Mouse (Mus musculus): ENCODE data around the gene Lamb1.

Gene Lamb1

GRCm38 (mm10) chr12:31317670-31318408, 52.8 kb downstream of the Lamb1 start:
- DNase-seq, result no peak

- peak in 1 of 2 experiments; percentile 22 for DNase-seq
Measured at GRCm38 (mm10) chr12:31318409-31318963, 53.5 kb downstream of the Lamb1 start.

DNA sequence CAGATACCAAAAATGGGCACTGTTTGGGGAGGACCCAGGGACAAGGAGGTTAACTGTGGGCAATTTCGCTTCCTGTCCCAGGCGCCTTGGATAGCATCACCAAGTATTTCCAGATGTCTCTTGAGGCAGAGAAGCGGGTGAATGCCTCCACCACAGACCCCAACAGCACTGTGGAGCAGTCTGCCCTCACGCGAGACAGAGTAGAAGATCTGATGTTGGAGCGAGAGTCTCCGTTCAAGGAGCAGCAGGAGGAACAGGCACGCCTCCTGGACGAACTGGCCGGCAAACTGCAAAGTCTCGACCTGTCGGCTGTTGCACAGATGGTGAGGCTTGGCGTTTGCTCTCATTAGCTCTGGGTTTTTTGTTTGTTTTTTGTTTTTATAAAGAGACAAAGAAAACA, 55.8 kb downstream of the Lamb1 start:
- DNase-seq, result peak; percentile 43 to 59

GRCm38 (mm10) chr12:31321532-31321931, 56.5 kb downstream of the Lamb1 start:
- no peak for DNase-seq

GRCm38 (mm10) chr12:31323136-31323695, 58.2 kb downstream of the Lamb1 start:
- DNase-seq, result no peak

DNA sequence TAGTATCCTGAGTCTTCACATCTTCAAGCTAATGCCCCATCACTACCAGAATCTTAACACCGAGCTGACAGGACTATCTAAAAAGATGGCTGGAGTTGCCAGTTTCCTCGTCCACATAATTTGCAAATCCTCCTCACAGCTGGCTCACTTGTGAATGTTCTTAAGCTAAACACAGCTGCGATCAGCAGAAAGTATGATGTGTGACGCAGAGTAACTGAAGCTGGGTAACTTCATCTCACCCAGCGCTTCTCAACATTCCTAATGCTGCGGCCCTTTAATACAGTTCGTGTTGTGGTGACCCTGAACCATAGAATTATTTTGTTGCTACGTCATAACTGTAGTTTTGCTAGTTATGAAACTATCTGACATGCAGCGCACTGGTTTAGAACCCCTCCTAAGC, 62.1 kb downstream of the Lamb1 start:
- DNase-seq, result no peak

DNA sequence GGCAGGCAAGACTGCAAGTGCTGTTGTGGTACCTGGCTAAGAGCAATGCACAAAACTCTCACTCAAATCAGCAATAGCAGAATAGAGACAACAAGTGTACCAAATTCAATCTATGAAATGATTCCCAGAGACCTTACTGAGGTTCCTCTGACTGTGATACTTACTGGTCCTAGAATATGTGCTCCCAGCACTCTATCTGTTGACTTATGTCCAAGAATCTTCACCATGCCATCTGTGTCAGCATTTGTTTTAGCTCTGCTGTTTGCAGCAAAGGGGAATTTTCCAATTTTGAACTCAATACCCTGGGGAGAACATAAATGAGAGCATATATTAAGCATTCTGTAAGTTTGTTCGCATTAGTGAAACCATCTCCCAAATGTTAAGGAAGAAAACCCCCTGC, 68.2 kb downstream of the Lamb1 start:
- peak in 1 of 2 experiments; percentile 45 for DNase-seq

DNA sequence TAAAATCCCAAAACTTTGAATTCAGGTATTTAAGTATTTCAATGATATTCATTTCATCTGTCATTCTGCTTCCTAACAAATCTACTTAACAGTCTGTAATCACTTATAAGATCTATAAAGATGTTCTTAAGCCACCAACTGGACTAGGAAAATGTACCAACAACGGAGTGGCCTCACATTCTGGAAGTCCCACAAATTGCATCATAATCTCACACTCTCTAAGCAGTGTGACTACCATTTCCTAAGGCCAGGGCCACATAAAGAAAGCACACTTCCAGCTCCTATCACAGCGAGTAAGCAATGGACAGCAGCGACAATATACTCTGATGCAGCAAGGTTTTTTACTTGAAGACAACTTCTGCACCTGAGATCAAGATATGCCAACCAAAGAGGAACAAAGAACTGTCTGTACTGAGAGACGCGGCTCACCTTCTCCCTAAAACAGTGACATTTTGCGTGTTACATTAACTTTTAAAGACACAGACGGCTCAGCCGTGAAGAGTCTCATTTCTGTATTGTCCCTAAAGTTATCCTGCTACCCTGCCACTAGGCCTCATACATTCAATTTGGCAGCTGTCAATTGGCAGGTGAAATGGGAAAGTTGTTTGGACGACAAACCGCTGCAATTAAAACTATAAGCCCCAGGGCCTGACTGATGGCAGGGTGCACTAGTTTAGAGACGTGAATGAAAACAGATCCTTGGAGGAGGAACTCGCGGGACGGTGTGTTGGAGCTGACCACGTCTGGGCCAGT, 85.3 kb downstream of the Lamb1 start:
- DNase-seq, result no peak

GRCm38 (mm10) chr12:31350944-31351928, 86.2 kb downstream of the Lamb1 start, which contains the start of gene Dld:
Dld (minus strand) TSS chr12:31351453.
- peak; percentile 96 to 97 for DNase-seq

- no peak for DNase-seq
Measured at GRCm38 (mm10) chr12:31366428-31366827, 101.4 kb downstream of the Lamb1 start.

DNA sequence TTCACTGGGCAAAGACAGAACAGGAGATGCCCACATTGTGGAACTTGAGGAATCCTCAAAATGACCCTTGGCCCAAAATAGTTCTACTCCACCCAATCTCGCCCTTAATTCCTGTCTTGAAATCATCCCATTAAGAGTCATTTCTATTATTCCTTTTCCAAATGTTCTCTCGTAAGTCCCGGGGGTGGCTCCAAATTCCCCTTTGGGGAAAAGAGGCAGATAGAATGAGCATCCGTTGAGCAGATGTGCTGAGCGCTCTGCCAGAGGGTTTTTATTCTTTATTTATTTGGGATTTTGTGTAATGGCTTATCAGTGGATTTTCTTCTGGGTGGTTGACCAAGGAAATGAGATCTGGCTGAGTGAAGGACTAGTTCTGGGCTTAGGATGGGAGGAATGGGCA, 102.7 kb downstream of the Lamb1 start:
- DNase-seq, result no peak

GRCm38 (mm10) chr12:31369118-31369517, 104.1 kb downstream of the Lamb1 start:
- no peak for DNase-seq

- no peak for DNase-seq
Measured at GRCm38 (mm10) chr12:31369656-31370055, 104.6 kb downstream of the Lamb1 start.

- peak; percentile 49 to 72 for DNase-seq
Measured at GRCm38 (mm10) chr12:31374603-31375282, 109.7 kb downstream of the Lamb1 start.

- DNase-seq, result no peak
Measured at GRCm38 (mm10) chr12:31375283-31375615, 110.2 kb downstream of the Lamb1 start.

DNA sequence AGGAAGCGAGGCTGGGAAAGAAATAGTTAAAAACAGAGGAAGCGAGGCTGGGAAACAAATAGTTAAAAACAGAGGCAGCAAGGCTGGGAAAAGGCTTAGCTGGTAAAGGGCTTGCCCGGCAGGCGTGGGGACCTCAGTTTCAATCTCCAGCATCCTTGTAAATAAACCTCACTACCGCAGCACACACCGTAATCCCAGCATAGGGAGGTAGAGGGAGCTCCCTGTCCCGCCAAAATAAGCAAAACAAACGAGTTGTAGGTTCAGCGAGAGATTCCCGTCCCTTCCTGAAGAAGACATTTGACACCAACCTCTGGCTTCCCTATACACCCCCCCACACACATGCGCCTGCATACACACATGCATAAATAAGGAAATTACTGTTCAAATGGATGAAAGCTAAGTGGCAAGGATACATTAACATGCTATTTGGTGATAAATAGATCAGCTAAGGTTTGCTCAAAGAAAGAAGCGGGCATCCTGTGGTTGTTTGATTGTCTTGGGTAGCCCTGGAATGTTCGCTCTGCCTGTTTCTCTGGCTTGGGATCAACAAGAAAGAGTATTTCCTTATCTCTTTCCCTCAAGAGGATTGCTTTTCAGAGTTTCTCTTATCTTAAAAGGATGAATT, 111.4 kb downstream of the Lamb1 start:
- peak in 1 of 2 experiments; percentile 15 for DNase-seq

- no peak for DNase-seq
Measured at GRCm38 (mm10) chr12:31377241-31377640, 112.2 kb downstream of the Lamb1 start.
